Mouse (Mus musculus) intestine, embryonic 15.5 days (tissue): ENCODE measurements around the gene Rrp9. TPM values are rescaled to one million over a fixed set of nuclear protein-coding genes. Genes with fewer than 3 reads are reported as not detected.
"Not testable (repeated sequence)": the region's sequence is repeated elsewhere in the genome, so short reads cannot be mapped to it uniquely, and the experiment has no call there.

Source experiments
- ATAC-seq: fragments of 200-750 bp; cut with Nextera tagmentation; 2 replicates; pipeline ENCODE4 v1.8.0; 2017; ENCODE audit warnings: moderate TSS enrichment, moderate library complexity
- H3K27ac ChIP-seq: fragments of 300-500 bp; sonication (generic); 2 replicates; pipeline ENCODE4 v1.5.1; 2015; ENCODE audit warnings: mild to moderate bottlenecking, inconsistent platforms
- H3K27me3 ChIP-seq: fragments of 300-500 bp; sonication (generic); replicated peaks from 2 replicates; pipeline ENCODE4 v1.6.1; 2015; ENCODE audit warnings: inconsistent platforms
- H3K36me3 ChIP-seq: fragments of 300-500 bp; sonication (generic); 2 replicates; pipeline ENCODE4 v1.6.1; 2015; ENCODE audit warnings: inconsistent platforms
- H3K4me1 ChIP-seq: fragments of 300-500 bp; sonication (generic); replicated peaks from 2 replicates; pipeline ENCODE4 v1.6.1; 2015; ENCODE audit warnings: inconsistent platforms
- H3K4me2 ChIP-seq: fragments of 300-500 bp; sonication (generic); replicated peaks from 2 replicates; pipeline ENCODE4 v1.6.1; 2015; ENCODE audit warnings: mild to moderate bottlenecking, inconsistent platforms
- H3K4me3 ChIP-seq: fragments of 300-500 bp; sonication (generic); replicated peaks from 2 replicates; pipeline ENCODE4 v1.5.1; 2015; ENCODE audit warnings: inconsistent platforms
- H3K9ac ChIP-seq: fragments of 300-500 bp; sonication (generic); 2 replicates; pipeline ENCODE4 v1.6.1; 2015; ENCODE audit warnings: inconsistent platforms
- H3K9me3 ChIP-seq: fragments of 300-500 bp; sonication (generic); 2 replicates; pipeline ENCODE4 v1.6.1; 2016; ENCODE audit warnings: inconsistent platforms
- WGBS: fragments of 180-500 bp; shearing (Covaris S2); methylation state at CpG from one replicate; pipeline ENCODE4 v1.1.7; 2015; 5-methylcytosine and 5-hydroxymethylcytosine counted together
- polyA plus RNA-seq: library from polyadenylated mRNA; unstranded; fragments of >200 nt; fragmentation: Nextera tagmentation; extraction: Ambion mirVana; gene quantifications from 2 replicates; pipeline ENCODE4 v1.2.1, GENCODE M21; 2015

Gene Rrp9
- polyA plus RNA-seq, 1 experiment from 2014 or later, result 49.9 TPM

GRCm38 (mm10) chr9:106478101-106478500 lies 2.3 kb downstream of the Rrp9 start:
- peaks cover 16% of the 10 kb centered on the region for H3K36me3 ChIP-seq
- peak overlapping the region; percentile 61 for H3K4me3 ChIP-seq
- 76% methylated on average over 9 of the region's 9 CpGs for WGBS
- H3K4me2 ChIP-seq, result peak overlapping the region; percentile 80
- no peak for ATAC-seq
- no peaks in the 10 kb centered on the region for H3K9me3 ChIP-seq
- no peak overlapping the region for H3K27ac ChIP-seq
- H3K4me1 ChIP-seq, result peaks cover 37% of the 10 kb centered on the region
- H3K27me3 ChIP-seq, result no peaks in the 10 kb centered on the region
- H3K9ac ChIP-seq, result peak overlapping the region; percentile 48

GRCm38 (mm10) chr9:106480541-106480940 lies 4.8 kb downstream of the Rrp9 start:
- ATAC-seq, result no peak
- Histone ChIP-seq H3K4me1 (peaks cover 20% of the 10 kb centered on the region), H3K4me2 (no peak overlapping the region), H3K4me3 (no peak overlapping the region), H3K9me3 (no peaks in the 10 kb centered on the region), H3K27ac (no peak overlapping the region), H3K36me3 (peaks cover 36% of the 10 kb centered on the region), H3K27me3 (no peaks in the 10 kb centered on the region), H3K9ac (no peak overlapping the region)
- 92% methylated on average over 7 of the region's 7 CpGs for WGBS

GRCm38 (mm10) chr9:106481075-106481474 lies 5.3 kb downstream of the Rrp9 start:
- H3K27ac ChIP-seq, result no peak overlapping the region
- H3K9me3 ChIP-seq, result no peaks in the 10 kb centered on the region
- peaks cover 36% of the 10 kb centered on the region for H3K36me3 ChIP-seq
- H3K9ac ChIP-seq, result no peak overlapping the region
- no peak overlapping the region for H3K4me3 ChIP-seq
- no peak for ATAC-seq
- no peaks in the 10 kb centered on the region for H3K27me3 ChIP-seq
- peaks cover 15% of the 10 kb centered on the region for H3K4me1 ChIP-seq
- H3K4me2 ChIP-seq, result no peak overlapping the region
- 92% methylated on average over 15 of the region's 15 CpGs for WGBS

GRCm38 (mm10) chr9:106481676-106482075 lies 5.9 kb downstream of the Rrp9 start:
- Histone ChIP-seq H3K4me1 (peaks cover 9% of the 10 kb centered on the region), H3K27me3 (no peaks in the 10 kb centered on the region), H3K9ac (no peak overlapping the region), H3K4me3 (no peak overlapping the region), H3K27ac (no peak overlapping the region), H3K36me3 (peaks cover 36% of the 10 kb centered on the region), H3K4me2 (no peak overlapping the region), H3K9me3 (no peaks in the 10 kb centered on the region)
- no peak for ATAC-seq
- WGBS, result 94% methylated on average over 13 of the region's 13 CpGs

GRCm38 (mm10) chr9:106482578-106483115 lies 6.9 kb downstream of the Rrp9 start:
- H3K9ac ChIP-seq, result no peak overlapping the region
- no peaks in the 10 kb centered on the region for H3K27me3 ChIP-seq
- H3K4me1 ChIP-seq, result peaks cover 8% of the 10 kb centered on the region
- peaks cover 36% of the 10 kb centered on the region for H3K36me3 ChIP-seq
- H3K27ac ChIP-seq, result no peak overlapping the region
- no peak overlapping the region for H3K4me3 ChIP-seq
- 83% methylated on average over 17 of the region's 17 CpGs for WGBS
- no peaks in the 10 kb centered on the region for H3K9me3 ChIP-seq
- H3K4me2 ChIP-seq, result no peak overlapping the region
- no peak for ATAC-seq

- H3K4me3 ChIP-seq, result no peak overlapping the region
- H3K4me1 ChIP-seq, result peaks cover 5% of the 10 kb centered on the region
- H3K4me2 ChIP-seq, result no peak overlapping the region
- H3K9ac ChIP-seq, result no peak overlapping the region
- no peak overlapping the region for H3K27ac ChIP-seq
- no peaks in the 10 kb centered on the region for H3K27me3 ChIP-seq
- H3K36me3 ChIP-seq, result peaks cover 36% of the 10 kb centered on the region
- H3K9me3 ChIP-seq, result no peaks in the 10 kb centered on the region
- 95% methylated on average over 10 of the region's 10 CpGs for WGBS
- no peak for ATAC-seq
Observed at GRCm38 (mm10) chr9:106483136-106483535, 7.4 kb downstream of the Rrp9 start.

GRCm38 (mm10) chr9:106483606-106484005 lies 7.8 kb downstream of the Rrp9 start:
- WGBS, result 92% methylated on average over 17 of the region's 17 CpGs
- Histone ChIP-seq H3K36me3 (peaks cover 36% of the 10 kb centered on the region), H3K4me1 (peaks cover 1% of the 10 kb centered on the region; the same call in 1 of the 2 replicates), H3K9me3 (no peaks in the 10 kb centered on the region), H3K27me3 (no peaks in the 10 kb centered on the region), H3K9ac (no peak overlapping the region), H3K4me2 (no peak overlapping the region), H3K27ac (no peak overlapping the region), H3K4me3 (no peak overlapping the region)
- ATAC-seq, result no peak

- Histone ChIP-seq H3K9ac (no peak overlapping the region), H3K9me3 (no peaks in the 10 kb centered on the region), H3K27ac (no peak overlapping the region), H3K36me3 (peaks cover 36% of the 10 kb centered on the region), H3K4me1 (no peaks in the 10 kb centered on the region), H3K27me3 (no peaks in the 10 kb centered on the region), H3K4me2 (no peak overlapping the region), H3K4me3 (no peak overlapping the region)
- no peak for ATAC-seq
- WGBS, result 82% methylated on average over 10 of the region's 10 CpGs
Observed at GRCm38 (mm10) chr9:106485076-106485475, 9.3 kb downstream of the Rrp9 start.

GRCm38 (mm10) chr9:106487602-106488001 lies 11.8 kb downstream of the Rrp9 start:
- WGBS, result 83% methylated on average over 6 of the region's 6 CpGs
- not testable (repeated sequence) for ATAC-seq, H3K4me2 ChIP-seq, H3K4me1 ChIP-seq, H3K27me3 ChIP-seq, H3K9me3 ChIP-seq, H3K9ac ChIP-seq, H3K4me3 ChIP-seq, H3K27ac ChIP-seq
- peaks cover 26% of the 10 kb centered on the region for H3K36me3 ChIP-seq

GRCm38 (mm10) chr9:106499667-106500066 lies 23.9 kb downstream of the Rrp9 start, which contains the start of gene Iqcf1:
Gene Iqcf1, plus strand, starts transcription at chr9:106499967.
- WGBS, result 90% methylated on average over 6 of the region's 6 CpGs
- Histone ChIP-seq H3K9me3 (no peaks in the 10 kb centered on the region), H3K27me3 (no peaks in the 10 kb centered on the region), H3K9ac (no peak within 1 kb of the TSS), H3K4me1 (no peaks in the 10 kb centered on the region), H3K36me3 (no peaks in the 10 kb centered on the region), H3K4me2 (no peak within 1 kb of the TSS), H3K27ac (no peak within 1 kb of the TSS), H3K4me3 (no peak within 1 kb of the TSS)
- no peak for ATAC-seq

- no peaks in the 10 kb centered on the region for H3K4me1 ChIP-seq
- ATAC-seq, result no peak
- H3K27ac ChIP-seq, result no peak overlapping the region
- H3K4me2 ChIP-seq, result no peak overlapping the region
- 84% methylated on average over 22 of the region's 22 CpGs for WGBS
- H3K27me3 ChIP-seq, result no peaks in the 10 kb centered on the region
- no peak overlapping the region for H3K4me3 ChIP-seq
- H3K9me3 ChIP-seq, result no peaks in the 10 kb centered on the region
- H3K36me3 ChIP-seq, result no peaks in the 10 kb centered on the region
- no peak overlapping the region for H3K9ac ChIP-seq
Observed at GRCm38 (mm10) chr9:106501846-106502245, 26.1 kb downstream of the Rrp9 start.

GRCm38 (mm10) chr9:106504246-106504645 lies 28.5 kb downstream of the Rrp9 start:
- ATAC-seq, result no peak
- H3K27me3 ChIP-seq, result no peaks in the 10 kb centered on the region
- no peak overlapping the region for H3K4me2 ChIP-seq
- H3K4me3 ChIP-seq, result no peak overlapping the region
- H3K4me1 ChIP-seq, result no peaks in the 10 kb centered on the region
- 70% methylated on average over 6 of the region's 6 CpGs for WGBS
- no peaks in the 10 kb centered on the region for H3K36me3 ChIP-seq
- no peak overlapping the region for H3K9ac ChIP-seq
- no peaks in the 10 kb centered on the region for H3K9me3 ChIP-seq
- H3K27ac ChIP-seq, result no peak overlapping the region

GRCm38 (mm10) chr9:106509356-106509755 lies 33.6 kb downstream of the Rrp9 start:
- no peak overlapping the region for H3K27ac ChIP-seq
- H3K4me1 ChIP-seq, result no peaks in the 10 kb centered on the region
- H3K36me3 ChIP-seq, result no peaks in the 10 kb centered on the region
- ATAC-seq, result no peak
- no peak overlapping the region for H3K9ac ChIP-seq
- 91% methylated on average over 10 of the region's 10 CpGs for WGBS
- H3K27me3 ChIP-seq, result no peaks in the 10 kb centered on the region
- H3K4me2 ChIP-seq, result no peak overlapping the region
- no peak overlapping the region for H3K4me3 ChIP-seq
- H3K9me3 ChIP-seq, result no peaks in the 10 kb centered on the region
